Mouse (Mus musculus) urinary bladder, postnatal 25 days (tissue): Measurements from ENCODE around the gene Ccdc106.
"Not testable (repeated sequence)": the region's sequence is repeated elsewhere in the genome, so short reads cannot be mapped to it uniquely, and the experiment has no call there.

ENCODE experiments used
- DNase-seq: peaks from one replicate; pipeline ENCODE4 v3.0.0; 2022; ENCODE audit warnings: low spot score

Ccdc106 gene

GRCm38 (mm10) chr7:5051193-5052192 is 31.1 kb downstream of the Ccdc106 start, which contains the start of gene Zfp580:
Zfp580 (plus strand) TSS chr7:5051538.
- DNase-seq = peak; percentile 71

GRCm38 (mm10) chr7:5052438-5052837 is 32.1 kb downstream of the Ccdc106 start:
- no peak for DNase-seq

- no peak for DNase-seq
Measured at GRCm38 (mm10) chr7:5052931-5053343, 32.6 kb downstream of the Ccdc106 start.

GRCm38 (mm10) chr7:5053456-5054179 is 33.3 kb downstream of the Ccdc106 start:
- DNase-seq = no peak

GRCm38 (mm10) chr7:5056651-5057263 is 36.4 kb downstream of the Ccdc106 start:
- DNase-seq = no peak

- DNase-seq = no peak
Measured at GRCm38 (mm10) chr7:5057381-5057780, 37.0 kb downstream of the Ccdc106 start.

GRCm38 (mm10) chr7:5057804-5058203 is 37.5 kb downstream of the Ccdc106 start:
- no peak for DNase-seq

- DNase-seq = no peak
Measured at GRCm38 (mm10) chr7:5058631-5059030, 38.3 kb downstream of the Ccdc106 start.

GRCm38 (mm10) chr7:5059421-5059820 is 39.1 kb downstream of the Ccdc106 start:
- DNase-seq = no peak

GRCm38 (mm10) chr7:5060239-5060731 is 39.9 kb downstream of the Ccdc106 start:
- DNase-seq = peak; percentile 70

- DNase-seq = peak; percentile 97
Measured at GRCm38 (mm10) chr7:5060944-5061773, 40.8 kb downstream of the Ccdc106 start.

- peak; percentile 92 for DNase-seq
Measured at GRCm38 (mm10) chr7:5061774-5062359, 41.5 kb downstream of the Ccdc106 start, which contains the start of gene U2af2. U2af2 (plus strand) TSS chr7:5062143.

- no peak for DNase-seq
Measured at GRCm38 (mm10) chr7:5062360-5063001, 42.1 kb downstream of the Ccdc106 start.

- no peak for DNase-seq
Measured at GRCm38 (mm10) chr7:5064886-5065285, 44.5 kb downstream of the Ccdc106 start.

GRCm38 (mm10) chr7:5073586-5073985 is 53.2 kb downstream of the Ccdc106 start:
- no peak for DNase-seq

GRCm38 (mm10) chr7:5074984-5075383 is 54.6 kb downstream of the Ccdc106 start:
- no peak for DNase-seq

- DNase-seq = no peak
Measured at GRCm38 (mm10) chr7:5076931-5077330, 56.6 kb downstream of the Ccdc106 start.

GRCm38 (mm10) chr7:5079365-5080009 is 59.1 kb downstream of the Ccdc106 start:
- not testable (repeated sequence) for DNase-seq

GRCm38 (mm10) chr7:5080010-5080751 is 59.8 kb downstream of the Ccdc106 start, which contains the start of gene Epn1:
Epn1 (plus strand) TSS chr7:5080235.
- peak; percentile 94 for DNase-seq
